Mouse (Mus musculus): ENCODE results near the gene Dok3.

DNA sequence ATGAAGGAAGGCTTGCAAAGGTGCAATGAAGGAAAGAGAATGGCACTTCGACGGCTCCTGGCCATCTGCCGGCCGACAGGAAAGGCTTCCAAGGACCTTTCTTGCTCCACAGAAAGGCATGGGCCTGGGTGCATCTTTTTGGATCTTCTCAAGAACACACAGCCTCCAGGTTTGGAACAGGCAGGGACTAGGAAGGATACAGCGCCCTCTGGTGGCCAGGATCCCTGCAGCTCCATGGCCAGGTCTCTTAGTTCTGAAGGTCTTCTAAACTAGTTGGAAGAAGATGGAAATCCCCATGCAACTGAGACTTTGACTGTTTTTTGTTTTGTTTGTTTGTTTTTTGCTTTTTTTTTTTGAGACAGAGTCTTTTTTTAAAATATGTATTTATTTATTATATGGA lies 12.1 kb downstream of the Dok3 start:
- TF ChIP-seq POLR2A (IDR thresholded peaks at IDR 0.05; ENCODE audit: insufficient read length, low read depth) (no peak), TCF3 (IDR thresholded peaks at IDR 0.05; ENCODE audit: insufficient read length, low read depth) (no peak), MYOG (IDR thresholded peaks at IDR 0.05; ENCODE audit: control insufficient read depth in 1 of 3, insufficient read depth in 1 of 3, insufficient read length in 2 of 3, low read depth in 2 of 3) (no peak), MYOD1 (IDR thresholded peaks at IDR 0.05; ENCODE audit: control insufficient read depth in 1 of 3, insufficient read length in 2 of 3, low read depth in 2 of 3) (no peak)

Data from myocyte (in vitro differentiated cells).